Mouse (Mus musculus) thymus, adult 2 months (tissue): ENCODE results near the gene Il1rl2. TPM values are rescaled to one million over a fixed set of nuclear protein-coding genes. Genes with fewer than 3 reads are reported as not detected.

Source experiments
- DNase-seq: peaks from one replicate; pipeline ENCODE4 v3.0.0; 2021
- H3K27ac ChIP-seq: fragments of 200-500 bp; 2 replicates; pipeline ENCODE4 v1.5.1; 2012; ENCODE audit warnings: low read length, control low read depth; ENCODE audit not compliant: control insufficient read depth, insufficient read depth
- H3K27me3 ChIP-seq: fragments of 200-500 bp; 2 replicates; pipeline ENCODE4 v1.6.1; 2012; ENCODE audit warnings: mild to moderate bottlenecking, low read length, moderate library complexity, mixed read lengths; ENCODE audit not compliant: control insufficient read depth, insufficient read depth
- H3K36me3 ChIP-seq: fragments of 200-500 bp; 2 replicates; pipeline ENCODE4 v1.6.1; 2012; ENCODE audit warnings: mild to moderate bottlenecking, low read length, moderate library complexity; ENCODE audit not compliant: control insufficient read depth, insufficient read depth
- H3K4me1 ChIP-seq: fragments of 200-500 bp; replicated peaks from 2 replicates; pipeline ENCODE4 v1.6.1; 2012; ENCODE audit warnings: low read length; ENCODE audit not compliant: control insufficient read depth, insufficient read depth
- H3K4me3 ChIP-seq: fragments of 200-500 bp; 2 replicates; pipeline ENCODE4 v1.5.1; 2012; ENCODE audit warnings: mild to moderate bottlenecking, low read length, control low read depth, moderate library complexity; ENCODE audit not compliant: control insufficient read depth, insufficient read depth
- CTCF ChIP-seq: fragments of 200-500 bp; IDR thresholded peaks from 2 replicates; pipeline ENCODE4 v1.5.1; 2012; ENCODE audit warnings: mild to moderate bottlenecking, control low read depth, low read length, moderate library complexity, borderline replicate concordance; ENCODE audit not compliant: control insufficient read depth, poor library complexity, insufficient read depth; ENCODE audit errors: extremely low read depth
- POLR2A ChIP-seq: fragments of 200-500 bp; IDR thresholded peaks from 2 replicates; pipeline ENCODE4 v1.6.1; 2012; ENCODE audit warnings: mild to moderate bottlenecking, low read length, control low read depth, moderate library complexity; ENCODE audit not compliant: control insufficient read depth, poor library complexity, insufficient read depth; ENCODE audit errors: extremely low read depth
- WGBS: fragments of 180-500 bp; shearing (Covaris S2); methylation state at CpG from one replicate; pipeline ENCODE4 v1.1.7; 2018; 5-methylcytosine and 5-hydroxymethylcytosine counted together
- polyA plus RNA-seq: library from polyadenylated mRNA; depleted of rRNA; stranded (reverse); fragments of >200 nt; gene quantifications from 2 replicates; pipeline ENCODE4 v1.2.3, GENCODE M21; 2012

Il1rl2 gene
- polyA plus RNA-seq, 1 experiment: 7.3 TPM

DNA sequence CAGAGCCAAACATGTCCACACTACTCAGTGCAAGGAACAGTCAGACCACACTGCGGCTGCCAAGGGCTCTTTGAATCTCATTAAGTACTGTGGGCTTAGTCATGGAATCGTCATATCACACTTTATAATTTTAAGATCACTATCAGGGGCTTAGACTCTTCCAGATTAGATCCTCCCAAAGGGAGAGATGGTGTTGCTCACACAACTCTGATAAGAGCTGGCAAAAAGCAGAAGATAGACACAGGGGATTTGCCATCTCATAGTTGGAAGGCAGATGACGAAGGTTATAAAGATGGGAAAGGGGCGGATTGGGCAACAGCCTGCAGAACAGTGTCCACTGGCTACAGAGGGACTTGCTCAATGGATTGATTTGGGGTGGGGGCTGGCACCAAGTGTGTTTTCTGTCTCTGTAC is 31.0 kb downstream of the Il1rl2 start:
- Histone ChIP-seq H3K27ac (no peak overlapping the region), H3K4me1 (no peaks in the 10 kb centered on the region), H3K27me3 (no peaks in the 10 kb centered on the region), H3K4me3 (no peak overlapping the region), H3K36me3 (no peaks in the 10 kb centered on the region)
- TF ChIP-seq CTCF (no peak), POLR2A (no peak)
- no peak for DNase-seq
- 49% methylated on average over 4 of the region's 4 CpGs for WGBS

DNA sequence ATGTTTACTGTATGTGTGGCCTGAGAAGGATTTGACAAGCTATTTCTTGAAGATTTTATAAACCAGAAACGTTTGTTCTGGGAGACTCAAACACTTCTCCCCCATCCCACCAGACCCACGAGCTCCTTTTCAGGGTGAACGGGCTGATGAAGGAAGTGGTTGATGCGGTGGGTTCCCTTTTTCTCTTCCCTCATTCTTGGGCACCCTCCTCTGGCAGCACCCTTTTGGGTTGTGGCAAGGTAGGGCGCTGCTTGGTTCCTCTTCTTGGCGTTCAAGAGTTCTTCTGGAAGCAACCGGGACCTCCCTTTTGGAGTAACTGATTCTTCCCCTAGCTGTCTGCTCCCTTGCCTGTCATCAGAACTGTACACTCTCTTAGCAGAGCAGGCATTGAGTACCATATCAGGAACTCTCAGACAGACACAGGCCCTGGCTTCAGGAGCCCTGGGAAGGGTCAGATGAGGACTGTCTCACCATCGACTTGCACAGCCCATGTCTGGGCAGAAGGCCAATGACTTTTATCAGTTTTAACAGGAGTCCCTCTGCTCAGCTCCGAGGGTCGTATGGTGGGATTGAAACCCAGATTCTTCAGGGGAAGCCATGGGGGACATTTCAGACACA is 31.6 kb downstream of the Il1rl2 start:
- H3K4me1 ChIP-seq: no peaks in the 10 kb centered on the region
- WGBS: 9% methylated on average over 10 of the region's 10 CpGs
- no peaks in the 10 kb centered on the region for H3K36me3 ChIP-seq
- TF ChIP-seq CTCF (no peak), POLR2A (no peak)
- no peaks in the 10 kb centered on the region for H3K27me3 ChIP-seq
- no peak overlapping the region for H3K27ac ChIP-seq
- no peak for DNase-seq
- no peak overlapping the region for H3K4me3 ChIP-seq

DNA sequence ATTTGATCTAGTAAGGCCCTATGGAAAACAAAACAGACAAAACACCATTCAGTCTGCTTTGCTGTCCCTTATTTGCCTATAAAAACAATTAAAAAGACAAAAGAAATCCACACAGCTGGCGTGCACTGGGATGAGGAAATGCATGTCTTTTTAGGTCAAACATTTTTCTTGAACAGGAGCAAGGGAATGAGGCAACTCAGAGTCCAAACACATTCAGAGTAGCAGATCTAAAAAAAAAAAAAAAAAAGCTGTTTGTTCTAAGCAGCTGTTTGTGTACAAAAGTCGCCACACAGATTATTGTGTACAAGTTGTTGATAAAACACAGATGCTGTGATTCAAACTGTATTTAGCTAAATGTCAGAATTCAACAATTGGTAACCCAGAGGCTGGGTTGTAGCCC is 33.5 kb downstream of the Il1rl2 start:
- no peak for TF ChIP-seq CTCF
- TF ChIP-seq POLR2A: no peak
- H3K36me3 ChIP-seq: no peaks in the 10 kb centered on the region
- no peaks in the 10 kb centered on the region for H3K27me3 ChIP-seq
- no peaks in the 10 kb centered on the region for H3K4me1 ChIP-seq
- WGBS: 93% methylated on average over 2 of the region's 2 CpGs
- DNase-seq: no peak
- no peak overlapping the region for H3K4me3 ChIP-seq
- no peak overlapping the region for H3K27ac ChIP-seq

DNA sequence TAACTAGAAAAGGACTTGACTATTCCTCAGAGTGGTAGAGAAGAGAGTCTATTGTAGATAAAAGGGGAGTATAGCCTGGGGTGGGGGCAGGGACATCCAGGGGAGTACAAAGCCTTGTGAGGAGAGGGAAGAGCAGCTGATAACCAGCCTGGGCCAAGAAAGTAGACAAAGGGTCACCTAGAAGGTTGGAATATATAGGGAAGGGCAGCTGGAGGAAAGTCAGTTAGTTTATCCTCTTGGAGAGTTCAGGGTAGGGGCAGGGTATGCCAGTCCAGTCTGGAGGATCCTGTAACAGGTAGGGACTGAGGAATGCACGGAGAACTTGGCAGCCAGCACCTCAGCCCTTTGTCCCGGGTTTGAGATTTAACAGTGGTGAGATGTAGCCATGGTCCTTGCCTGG is 33.9 kb downstream of the Il1rl2 start:
- Histone ChIP-seq H3K36me3 (no peaks in the 10 kb centered on the region), H3K27ac (no peak overlapping the region), H3K4me3 (no peak overlapping the region), H3K4me1 (no peaks in the 10 kb centered on the region), H3K27me3 (no peaks in the 10 kb centered on the region)
- no peak for DNase-seq
- WGBS: 98% methylated on average over 2 of the region's 2 CpGs
- TF ChIP-seq CTCF (no peak), POLR2A (no peak)

DNA sequence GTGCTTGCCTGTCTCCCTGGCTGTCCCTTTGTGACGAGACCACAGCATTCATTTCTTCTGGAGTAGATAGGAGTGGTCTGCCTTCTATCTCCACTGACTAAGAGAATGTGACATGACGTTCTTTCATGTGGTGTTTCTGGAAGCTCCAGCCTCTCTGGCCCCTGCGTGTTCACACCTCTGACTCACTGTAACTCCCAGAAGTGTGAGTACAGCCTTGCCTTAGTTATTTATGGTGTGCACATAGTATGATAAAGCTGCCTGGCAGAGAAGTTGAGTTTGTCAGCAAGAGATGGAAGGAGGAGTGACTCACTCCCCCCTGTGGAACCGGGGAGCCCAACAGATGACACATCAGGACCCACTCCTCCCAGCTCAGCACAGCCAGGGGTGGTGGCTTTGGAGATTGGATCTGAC is 34.4 kb downstream of the Il1rl2 start:
- TF ChIP-seq CTCF (no peak), POLR2A (no peak)
- 70% methylated on average over 4 of the region's 4 CpGs for WGBS
- Histone ChIP-seq H3K4me3 (no peak overlapping the region), H3K4me1 (no peaks in the 10 kb centered on the region), H3K27ac (no peak overlapping the region), H3K36me3 (no peaks in the 10 kb centered on the region), H3K27me3 (no peaks in the 10 kb centered on the region)
- DNase-seq: no peak

DNA sequence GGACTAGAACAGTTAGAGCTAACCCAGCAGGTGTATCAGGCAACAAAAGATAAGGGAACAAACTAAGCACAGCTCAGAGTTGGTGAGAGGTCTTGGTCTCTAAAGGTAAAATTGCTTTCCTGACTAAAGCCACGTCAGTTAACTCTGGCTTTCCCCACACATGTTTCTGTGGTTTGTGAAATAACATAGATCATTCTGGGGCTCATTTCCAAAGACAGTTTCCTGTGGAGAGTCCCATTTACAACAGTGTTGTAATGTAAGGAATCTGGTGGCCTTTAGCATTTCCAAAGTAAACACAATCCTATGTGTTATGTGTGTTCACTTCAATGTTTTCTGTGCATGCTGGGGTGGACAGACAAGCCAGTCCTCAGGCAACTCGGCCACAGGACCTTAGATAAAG is 35.3 kb downstream of the Il1rl2 start:
- H3K4me3 ChIP-seq: no peak overlapping the region

DNA sequence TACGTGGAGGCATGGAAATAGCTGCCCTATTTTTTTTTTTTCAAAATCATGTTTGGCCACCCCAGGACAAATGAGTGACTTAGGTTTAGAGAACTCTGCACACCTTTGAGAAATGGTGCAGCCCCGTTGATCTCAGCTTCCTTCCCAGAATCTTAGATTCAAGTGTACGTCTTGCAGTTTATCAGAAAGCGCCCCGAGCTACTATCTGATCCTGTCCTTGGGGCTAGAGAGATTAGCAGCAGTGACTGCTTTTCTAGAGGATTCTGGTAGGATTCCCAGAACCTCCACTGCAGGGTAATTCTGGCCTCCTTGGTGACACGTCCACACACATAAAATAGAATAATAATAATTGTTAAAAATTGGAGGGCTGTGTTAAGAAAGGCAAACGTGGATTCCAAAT is 36.6 kb downstream of the Il1rl2 start:
- Histone ChIP-seq H3K27me3 (no peaks in the 10 kb centered on the region), H3K4me1 (no peaks in the 10 kb centered on the region), H3K4me3 (no peak overlapping the region), H3K27ac (no peak overlapping the region), H3K36me3 (no peaks in the 10 kb centered on the region)
- no peak for DNase-seq
- WGBS: 81% methylated on average over 7 of the region's 7 CpGs
- TF ChIP-seq CTCF: no peak

More for the DNA sequence above, 35.3 kb downstream of the Il1rl2 start:
- Histone ChIP-seq H3K4me1 (no peaks in the 10 kb centered on the region), H3K27me3 (no peaks in the 10 kb centered on the region), H3K27ac (no peak overlapping the region), H3K36me3 (no peaks in the 10 kb centered on the region)
- 46% methylated on average over 2 of the region's 2 CpGs for WGBS
- DNase-seq: no peak
- TF ChIP-seq CTCF: no peak
- no peak for TF ChIP-seq POLR2A
